ENCODE assay signal across 24 mouse cellular contexts in the genomic region with DNA sequence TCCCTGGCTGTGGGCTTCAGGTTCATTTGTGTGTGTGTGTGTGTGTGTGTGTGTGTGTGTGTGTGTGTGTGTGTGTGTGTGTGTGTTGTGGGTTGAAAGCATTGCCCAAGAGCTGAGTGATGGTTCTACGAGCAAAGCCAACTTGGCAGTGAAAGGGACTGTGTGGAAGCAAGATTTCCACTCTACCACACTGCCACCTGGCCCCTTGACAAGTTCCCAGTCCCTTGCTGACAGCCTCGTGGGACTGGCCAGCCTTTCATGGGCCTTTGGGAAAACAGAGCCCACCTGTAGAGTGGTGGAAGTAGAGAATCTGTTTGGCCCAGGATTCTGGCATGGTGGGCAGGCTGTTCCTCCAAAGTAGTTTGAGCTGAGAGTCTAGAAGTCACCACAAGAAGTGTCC. TPM values are rescaled to one million over a fixed set of nuclear protein-coding genes. Genes with fewer than 3 reads are reported as not detected.
"Had no signal": no experiment of that assay in that cellular context is flagged by ENCODE, and none has a peak within 500 bp of the region (broad histone marks: within the 10 kb centered on the region; RNA-seq: fewer than 3 reads in every experiment).

No protein-coding gene starts in this region.

- ATAC-seq: liver, postnatal 0 days; lung, postnatal 0 days; midbrain, embryonic 13.5 days; midbrain, embryonic 16.5 days had no signal

- H3K27me3 ChIP-seq: kidney, embryonic 15.5 days; limb, embryonic 13.5 days; midbrain, embryonic 13.5 days; neural tube, embryonic 12.5 days; neural tube, embryonic 15.5 days; stomach, embryonic 15.5 days had no signal

- H3K27ac ChIP-seq: kidney, embryonic 15.5 days; left cerebral cortex, adult 2 months; limb, embryonic 13.5 days; liver, embryonic 14.5 days; macrophage; midbrain, embryonic 13.5 days; neural tube, embryonic 12.5 days; neural tube, embryonic 15.5 days; stomach, embryonic 15.5 days had no signal

- H3K4me2 ChIP-seq: kidney, embryonic 15.5 days; limb, embryonic 13.5 days; liver, embryonic 11.5 days; lung, embryonic 14.5 days; midbrain, embryonic 13.5 days; neural tube, embryonic 12.5 days; neural tube, embryonic 15.5 days; stomach, embryonic 15.5 days had no signal

- H3K9ac ChIP-seq: limb, embryonic 13.5 days; liver, embryonic 14.5 days; liver, postnatal 0 days; lung, embryonic 14.5 days; midbrain, embryonic 13.5 days; neural tube, embryonic 12.5 days; neural tube, embryonic 15.5 days; stomach, embryonic 15.5 days had no signal

- H3K36me3 ChIP-seq: kidney, embryonic 15.5 days; neural tube, embryonic 12.5 days; neural tube, embryonic 15.5 days; stomach, embryonic 15.5 days had no signal

- H3K9me3 ChIP-seq: kidney, embryonic 15.5 days; limb, embryonic 10.5 days; limb, embryonic 13.5 days; midbrain, embryonic 13.5 days; neural tube, embryonic 12.5 days; neural tube, embryonic 15.5 days; stomach, embryonic 15.5 days had no signal

- DNase-seq: kidney, adult 8-10 months; kidney, postnatal 10 days; kidney, postnatal 36 days; layer of hippocampus, postnatal 36 days; liver, postnatal 0 days; lung, embryonic 14.5 days; right cerebral cortex, adult 18-20 months; right cerebral cortex, postnatal 14 days; right cerebral cortex, postnatal 4 days; spleen, adult 18-20 months; thymus, postnatal 25 days had no signal

- H3K4me3 ChIP-seq: kidney, embryonic 15.5 days; left cerebral cortex, adult 2 months; limb, embryonic 10.5 days; limb, embryonic 13.5 days; midbrain, embryonic 13.5 days; neural tube, embryonic 12.5 days; neural tube, embryonic 15.5 days; stomach, embryonic 15.5 days had no signal

RNA-seq across cellular contexts. Expression of a gene that starts 7.8 kb away (rescaled TPM):
- polyA plus RNA-seq: macrophage had no signal
